Mouse (Mus musculus) spleen, adult 2 months (tissue): ENCODE results near the gene 4931406P16Rik.

Experiments
- CTCF ChIP-seq: fragments of 200-500 bp; IDR thresholded peaks from 2 replicates; pipeline ENCODE4 v1.5.1; 2011; ENCODE audit warnings: mild to moderate bottlenecking, inconsistent platforms; ENCODE audit not compliant: insufficient read depth, insufficient read length, insufficient replicate concordance; ENCODE audit errors: extremely low read depth
- POLR2A ChIP-seq: fragments of 200-500 bp; IDR thresholded peaks from 2 replicates; pipeline ENCODE4 v1.6.1; 2011; ENCODE audit warnings: low read depth, low read length, inconsistent platforms

DNA sequence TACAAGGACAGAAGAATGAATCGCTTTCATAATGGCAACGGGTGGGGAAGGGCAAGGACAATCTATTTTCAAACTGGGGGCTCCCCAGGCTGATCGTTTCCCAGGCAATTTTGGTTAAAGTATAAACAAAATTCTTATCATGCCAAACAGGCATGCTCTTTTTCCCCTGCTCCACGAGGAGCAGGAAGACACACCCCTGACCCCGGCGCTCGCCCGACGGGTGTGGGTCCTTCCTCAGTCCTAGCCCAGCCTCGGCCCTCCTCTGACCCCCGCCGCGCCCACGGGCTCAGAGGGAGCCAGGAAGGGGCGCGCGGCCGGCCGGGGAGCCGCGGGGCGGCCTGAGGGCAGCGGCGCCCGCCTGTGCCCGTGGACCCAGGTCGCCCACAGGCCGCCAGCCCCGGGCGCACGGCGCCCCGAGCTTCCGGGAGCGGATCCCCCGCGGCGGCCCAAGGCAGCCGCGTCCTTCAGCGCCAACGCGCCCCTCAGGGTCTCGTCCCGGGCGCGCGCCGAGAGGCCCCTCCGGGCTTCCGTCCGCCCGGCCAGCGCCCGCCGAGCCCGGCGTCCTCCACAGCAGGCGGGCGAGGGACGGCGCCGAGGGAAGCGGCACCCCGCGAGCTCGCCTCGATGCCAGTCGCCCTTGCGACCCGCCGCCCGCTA is 437 bp downstream of the 4931406P16Rik start:
- TF ChIP-seq POLR2A (no peak), CTCF (no peak)
